Mouse (Mus musculus) ZHBTc4 (cell line): ENCODE data around the gene Tspyl4.
A peak's percentile ranks its signal among the peaks of the same experiment; 100 is the strongest.

Source experiments
- DNase-seq: peaks from one replicate; pipeline ENCODE4 v3.0.0-alpha.2; 2011; ENCODE audit warnings: low read depth, low spot score

Tspyl4 gene

GRCm38 (mm10) chr10:34320809-34321208, 23.6 kb downstream of the Tspyl4 start:
- no peak for DNase-seq

- no peak for DNase-seq
These were observed 29.5 kb downstream of the Tspyl4 start for GRCm38 (mm10) chr10:34326701-34327100.

GRCm38 (mm10) chr10:34327144-34327543, 29.9 kb downstream of the Tspyl4 start:
- no peak for DNase-seq

- peak; percentile 71 for DNase-seq
These were observed 31.1 kb downstream of the Tspyl4 start for GRCm38 (mm10) chr10:34328310-34328709.

GRCm38 (mm10) chr10:34341014-34341413, 43.8 kb downstream of the Tspyl4 start:
- no peak for DNase-seq

- no peak for DNase-seq
These were observed 44.6 kb downstream of the Tspyl4 start for GRCm38 (mm10) chr10:34341886-34342285.
